Mouse (Mus musculus) brown adipose tissue, adult 24 weeks (tissue): ENCODE measurements around the gene Nectin4. TPM values are rescaled to one million over a fixed set of nuclear protein-coding genes. Genes with fewer than 3 reads are reported as not detected.

Experiments used
- polyA plus RNA-seq: library from polyadenylated mRNA; stranded (reverse); fragments of >200 nt; gene quantifications from 2 replicates; pipeline ENCODE4 v1.2.4, GENCODE M21; 2012; ENCODE audit not compliant: missing spikeins, insufficient read depth, insufficient read length

Gene Nectin4
- polyA plus RNA-seq, 1 experiment: not detected

Other genes starting within 250 kb of the Nectin4 start
- 1,219 and 1,267 TPM in 2 replicates for gene Sdhc, start 219.5 kb upstream of the Nectin4 start, polyA plus RNA-seq
- gene Mpz, start 219.4 kb upstream of the Nectin4 start, polyA plus RNA-seq: 4.6 and 5.3 TPM in 2 replicates
- gene Pcp4l1, start 173.8 kb upstream of the Nectin4 start, polyA plus RNA-seq: 3.3 and 4.2 TPM in 2 replicates
- gene Nr1i3, start 156.1 kb upstream of the Nectin4 start, polyA plus RNA-seq: not detected in 2 replicates
- 59.3 and 65.5 TPM in 2 replicates for gene Tomm40l, start 147.6 kb upstream of the Nectin4 start, polyA plus RNA-seq
- gene Apoa2, start 145.0 kb upstream of the Nectin4 start, polyA plus RNA-seq: 3.5 and 19.0 TPM in 2 replicates
- 29.3 and 35.1 TPM in 2 replicates for gene Fcer1g, start 135.7 kb upstream of the Nectin4 start, polyA plus RNA-seq
- 0.50 and 1.2 TPM in 2 replicates for gene Adamts4, start 119.7 kb upstream of the Nectin4 start, polyA plus RNA-seq
- gene Ndufs2, start 118.7 kb upstream of the Nectin4 start, polyA plus RNA-seq: 1,478 and 1,710 TPM in 2 replicates
- gene B4galt3, start 99.8 kb upstream of the Nectin4 start, polyA plus RNA-seq: 11.3 and 12.1 TPM in 2 replicates
- gene Ppox, start 88.9 kb upstream of the Nectin4 start, polyA plus RNA-seq: 12.3 and 15.2 TPM in 2 replicates
- gene Usp21, start 82.1 kb upstream of the Nectin4 start, polyA plus RNA-seq: 11.7 and 14.7 TPM in 2 replicates
- 149 and 183 TPM in 2 replicates for gene Ufc1, start 75.1 kb upstream of the Nectin4 start, polyA plus RNA-seq
- gene Dedd, start 41.0 kb upstream of the Nectin4 start, polyA plus RNA-seq: 22.3 and 27.1 TPM in 2 replicates
- gene Nit1, start 24.5 kb upstream of the Nectin4 start, polyA plus RNA-seq: 41.1 and 62.5 TPM in 2 replicates
- gene Pfdn2, start 24.4 kb upstream of the Nectin4 start, polyA plus RNA-seq: 73.2 and 83.7 TPM in 2 replicates
- not detected in 2 replicates for gene Klhdc9, start 9.3 kb upstream of the Nectin4 start, polyA plus RNA-seq
- 2.1 and 3.0 TPM in 2 replicates for gene Arhgap30, start 18.9 kb downstream of the Nectin4 start, polyA plus RNA-seq
- gene Usf1, start 41.2 kb downstream of the Nectin4 start, polyA plus RNA-seq: 13.1 and 18.2 TPM in 2 replicates
- gene Tstd1, start 48.8 kb downstream of the Nectin4 start, polyA plus RNA-seq: not detected in 2 replicates
- 42.9 and 45.1 TPM in 2 replicates for gene F11r, start 67.4 kb downstream of the Nectin4 start, polyA plus RNA-seq
- gene Alyref2, start 133.4 kb downstream of the Nectin4 start, polyA plus RNA-seq: 2.7 and 3.0 TPM in 2 replicates
- gene Itln1, start 165.2 kb downstream of the Nectin4 start, polyA plus RNA-seq: not detected in 2 replicates
- gene Cd244a, start 189.1 kb downstream of the Nectin4 start, polyA plus RNA-seq: not detected in 2 replicates
- 0.95 TPM in 1 of 2 replicates, not detected in the other for gene Ly9, start 237.3 kb downstream of the Nectin4 start, polyA plus RNA-seq